Mouse (Mus musculus): ENCODE measurements at regions not wholly inside any gene's neighbourhood (a gene's known extent, or its start where the extent isn't known, plus 50 kb on each side); places are given as distances from the start of the nearest gene placed in this dataset.

GRCm38 (mm10) chr6:93265164-93265563 is 321.9 kb upstream of the Adamts9 start:
- DNase-seq (ENCODE audit: low spot score in 2 of 2) = no peak

- DNase-seq (ENCODE audit: low spot score in 2 of 2) = no peak
These were observed 317.5 kb upstream of the Adamts9 start for GRCm38 (mm10) chr6:93260827-93261226.

GRCm38 (mm10) chr6:93257130-93257841 is 314.0 kb upstream of the Adamts9 start:
- no peak for DNase-seq (ENCODE audit: low spot score in 2 of 2)

GRCm38 (mm10) chr6:93253746-93254145 is 310.5 kb upstream of the Adamts9 start:
- DNase-seq (ENCODE audit: low spot score in 2 of 2) = no peak

- no peak for DNase-seq (ENCODE audit: low spot score in 2 of 2)
These were observed 305.7 kb upstream of the Adamts9 start for GRCm38 (mm10) chr6:93248973-93249372.

- DNase-seq (ENCODE audit: low spot score in 2 of 2) = no peak
These were observed 303.4 kb upstream of the Adamts9 start for GRCm38 (mm10) chr6:93246498-93247242.

- no peak for DNase-seq (ENCODE audit: low spot score in 2 of 2)
These were observed 292.3 kb upstream of the Adamts9 start for GRCm38 (mm10) chr6:93235550-93235949.

- DNase-seq (ENCODE audit: low spot score in 2 of 2) = no peak
These were observed 289.3 kb upstream of the Adamts9 start for GRCm38 (mm10) chr6:93232636-93233035.

- DNase-seq (ENCODE audit: low spot score in 2 of 2) = no peak
These were observed 287.2 kb upstream of the Adamts9 start for GRCm38 (mm10) chr6:93230450-93230849.

GRCm38 (mm10) chr6:93229320-93229719 is 286.0 kb upstream of the Adamts9 start:
- DNase-seq (ENCODE audit: low spot score in 2 of 2) = no peak

GRCm38 (mm10) chr6:93223610-93224550 is 280.6 kb upstream of the Adamts9 start:
- peak; percentile 14 to 15 for DNase-seq (ENCODE audit: low spot score in 2 of 2)

- peak in 1 of 2 experiments; percentile 19 for DNase-seq (ENCODE audit: low spot score in 2 of 2)
These were observed 274.8 kb upstream of the Adamts9 start for GRCm38 (mm10) chr6:93218015-93218593.

GRCm38 (mm10) chr6:93200886-93201285 is 257.6 kb upstream of the Adamts9 start:
- no peak for DNase-seq (ENCODE audit: low spot score in 2 of 2)

GRCm38 (mm10) chr6:93194741-93195140 is 251.4 kb upstream of the Adamts9 start:
- DNase-seq (ENCODE audit: low spot score in 2 of 2) = no peak

- no peak for DNase-seq (ENCODE audit: low spot score in 2 of 2)
These were observed 249.7 kb upstream of the Adamts9 start for GRCm38 (mm10) chr6:93192980-93193379.

GRCm38 (mm10) chr6:93190986-93191385 is 247.7 kb upstream of the Adamts9 start:
- no peak for DNase-seq (ENCODE audit: low spot score in 2 of 2)

- no peak for DNase-seq (ENCODE audit: low spot score in 2 of 2)
These were observed 225.2 kb upstream of the Adamts9 start for GRCm38 (mm10) chr6:93168526-93168925.

- no peak for DNase-seq (ENCODE audit: low spot score in 2 of 2)
These were observed 224.0 kb upstream of the Adamts9 start for GRCm38 (mm10) chr6:93167281-93167680.

GRCm38 (mm10) chr6:93165942-93166341 is 222.7 kb upstream of the Adamts9 start:
- no peak for DNase-seq (ENCODE audit: low spot score in 2 of 2)

GRCm38 (mm10) chr6:93152431-93153208 is 209.3 kb upstream of the Adamts9 start:
- DNase-seq (ENCODE audit: low spot score in 2 of 2) = no peak
